Mouse (Mus musculus): ENCODE measurements around the gene Siah3. TPM values are rescaled to one million over a fixed set of nuclear protein-coding genes. Genes with fewer than 3 reads are reported as not detected.

Gene Siah3
- polyA plus RNA-seq, 1 experiment: not detected

DNA sequence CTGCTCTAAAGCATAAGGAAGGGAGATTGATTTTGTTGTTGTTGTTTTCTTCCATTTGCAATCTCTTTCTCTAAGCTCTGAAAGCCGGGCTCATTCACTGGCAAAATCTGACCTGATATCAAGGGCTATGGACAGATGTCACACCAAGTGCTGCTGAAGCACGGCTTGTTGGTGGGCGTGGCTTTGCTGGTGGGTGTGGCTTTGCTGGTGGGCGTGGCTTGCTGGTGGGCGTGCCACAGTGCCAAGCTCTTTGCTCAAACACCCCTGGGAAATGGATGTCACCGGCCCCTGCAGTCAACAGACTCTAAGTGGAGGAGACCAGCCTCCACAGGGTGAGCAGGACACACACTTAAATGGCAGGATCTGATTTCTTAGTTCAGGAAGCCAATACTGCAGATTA, 35.0 kb upstream of the Siah3 start:
- no peak overlapping the region for H3K4me3 ChIP-seq
- H3K27me3 ChIP-seq (ENCODE audit: control insufficient read depth, insufficient read depth, insufficient read length): peaks cover 13% of the 10 kb centered on the region
- H3K79me2 ChIP-seq (ENCODE audit: control insufficient read depth, insufficient read depth): no peaks in the 10 kb centered on the region
- no peaks in the 10 kb centered on the region for H3K36me3 ChIP-seq (ENCODE audit: control insufficient read depth, insufficient read depth)
- H3ac ChIP-seq (ENCODE audit: control insufficient read depth, insufficient read length): no peak overlapping the region
- TF ChIP-seq SRF (IDR thresholded peaks at IDR 0.05; ENCODE audit: control insufficient read depth, insufficient read length, low read depth): no peak
- TF ChIP-seq POLR2A (IDR thresholded peaks at IDR 0.05; ENCODE audit: insufficient read length, low read depth): no peak
- no peak for TF ChIP-seq TCF3 (IDR thresholded peaks at IDR 0.05; ENCODE audit: insufficient read length, low read depth)
- no peak for TF ChIP-seq CEBPB (IDR thresholded peaks at IDR 0.05; ENCODE audit: insufficient read depth, poor library complexity, severe bottlenecking)
- TF ChIP-seq POLR2AphosphoS2 (IDR thresholded peaks at IDR 0.05; ENCODE audit: insufficient read length, low read depth): no peak
- no peak for TF ChIP-seq MYOD1 (IDR thresholded peaks at IDR 0.05; ENCODE audit: control insufficient read depth in 1 of 3, insufficient read length in 2 of 3, low read depth in 2 of 3)
- TF ChIP-seq E2F4 (IDR thresholded peaks at IDR 0.05; ENCODE audit: insufficient read depth): no peak
- TF ChIP-seq MAX (IDR thresholded peaks at IDR 0.05; ENCODE audit: low read depth): no peak
- TF ChIP-seq USF1 (IDR thresholded peaks at IDR 0.05; ENCODE audit: low read depth): no peak
- no peak for TF ChIP-seq MYOG (IDR thresholded peaks at IDR 0.05; ENCODE audit: control insufficient read depth in 1 of 3, insufficient read depth in 1 of 3, insufficient read length in 2 of 3, low read depth in 2 of 3)
- TF ChIP-seq REST (IDR thresholded peaks at IDR 0.05; ENCODE audit: insufficient read depth, insufficient read length): no peak
- TF ChIP-seq TCF12 (IDR thresholded peaks at IDR 0.05; ENCODE audit: insufficient read depth, poor library complexity, severe bottlenecking): no peak
- H3K4me2 ChIP-seq (ENCODE audit: low read depth): no peak overlapping the region

DNA sequence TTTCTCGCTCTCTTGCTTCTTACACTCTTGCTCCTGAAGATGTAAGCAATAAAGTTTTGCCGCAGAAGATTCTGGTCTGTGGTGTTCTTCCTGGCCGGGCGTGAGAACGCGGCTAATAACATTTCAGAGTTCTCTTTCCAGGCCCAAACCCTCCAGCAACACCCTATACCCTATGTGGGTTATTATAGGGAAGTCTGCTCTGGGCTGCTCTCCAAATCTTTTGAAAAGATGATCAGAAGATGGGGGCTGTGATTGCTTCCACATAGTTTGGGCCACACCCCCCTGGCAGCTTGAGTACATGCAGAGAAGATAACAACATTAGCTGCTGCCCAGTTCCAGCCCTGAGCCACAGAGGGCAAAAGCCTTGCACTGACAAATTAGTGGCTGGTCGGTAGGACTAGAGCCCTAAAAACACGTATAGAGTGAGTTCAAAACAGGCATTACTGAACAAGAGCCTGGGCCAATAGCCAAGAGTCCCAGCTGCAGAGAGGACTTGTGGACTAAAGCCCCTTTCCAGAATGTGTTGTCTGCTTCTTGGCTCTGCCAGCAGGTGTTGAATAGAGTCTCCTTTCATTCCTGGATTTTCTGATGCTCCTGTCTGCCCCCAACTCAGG, 24.5 kb upstream of the Siah3 start:
- no peak overlapping the region for H3K4me3 ChIP-seq
- no peak overlapping the region for H3K4me2 ChIP-seq (ENCODE audit: low read depth)
- H3K79me2 ChIP-seq (ENCODE audit: control insufficient read depth, insufficient read depth): no peaks in the 10 kb centered on the region
- no peak overlapping the region for H3ac ChIP-seq (ENCODE audit: control insufficient read depth, insufficient read length)
- no peaks in the 10 kb centered on the region for H3K27me3 ChIP-seq (ENCODE audit: control insufficient read depth, insufficient read depth, insufficient read length)
- no peaks in the 10 kb centered on the region for H3K36me3 ChIP-seq (ENCODE audit: control insufficient read depth, insufficient read depth)
- no peak for TF ChIP-seq MYOG (IDR thresholded peaks at IDR 0.05; ENCODE audit: control insufficient read depth in 1 of 3, insufficient read depth in 1 of 3, insufficient read length in 2 of 3, low read depth in 2 of 3)
- TF ChIP-seq E2F4 (IDR thresholded peaks at IDR 0.05; ENCODE audit: insufficient read depth): no peak
- TF ChIP-seq TCF3 (IDR thresholded peaks at IDR 0.05; ENCODE audit: insufficient read length, low read depth): no peak
- TF ChIP-seq POLR2A (IDR thresholded peaks at IDR 0.05; ENCODE audit: insufficient read length, low read depth): no peak
- TF ChIP-seq TCF12 (IDR thresholded peaks at IDR 0.05; ENCODE audit: insufficient read depth, poor library complexity, severe bottlenecking): no peak
- no peak for TF ChIP-seq CEBPB (IDR thresholded peaks at IDR 0.05; ENCODE audit: insufficient read depth, poor library complexity, severe bottlenecking)

DNA sequence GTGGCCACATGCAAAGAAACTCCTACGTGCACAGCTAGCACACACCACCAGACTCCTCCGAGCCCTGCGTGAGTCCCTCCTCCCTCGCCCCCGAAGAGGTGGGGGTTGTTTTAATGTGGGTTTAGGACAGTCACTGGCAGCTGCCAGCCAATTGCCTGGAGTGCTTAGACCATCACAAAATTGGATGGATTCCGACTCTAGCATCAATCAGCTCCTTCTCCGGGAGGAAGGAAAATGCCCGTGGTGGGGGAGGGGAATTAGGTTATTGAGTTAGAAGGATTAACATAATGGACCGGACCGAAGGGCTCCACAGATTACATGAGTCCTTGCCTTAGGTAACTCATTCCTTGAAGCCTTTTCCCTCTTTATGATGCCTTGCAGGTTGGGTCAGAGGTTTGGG, 22.9 kb upstream of the Siah3 start:
- Histone ChIP-seq H3K4me3 (no peak overlapping the region), H3K79me2 (ENCODE audit: control insufficient read depth, insufficient read depth) (no peaks in the 10 kb centered on the region), H3K36me3 (ENCODE audit: control insufficient read depth, insufficient read depth) (no peaks in the 10 kb centered on the region), H3K27me3 (ENCODE audit: control insufficient read depth, insufficient read depth, insufficient read length) (no peaks in the 10 kb centered on the region), H3ac (ENCODE audit: control insufficient read depth, insufficient read length) (no peak overlapping the region), H3K4me2 (ENCODE audit: low read depth) (no peak overlapping the region)
- no peak for TF ChIP-seq POLR2A (IDR thresholded peaks at IDR 0.05; ENCODE audit: insufficient read length, low read depth)
- no peak for TF ChIP-seq TCF12 (IDR thresholded peaks at IDR 0.05; ENCODE audit: insufficient read depth, poor library complexity, severe bottlenecking)
- TF ChIP-seq POLR2AphosphoS2 (IDR thresholded peaks at IDR 0.05; ENCODE audit: insufficient read length, low read depth): no peak
- no peak for TF ChIP-seq SRF (IDR thresholded peaks at IDR 0.05; ENCODE audit: control insufficient read depth, insufficient read length, low read depth)
- TF ChIP-seq MAX (IDR thresholded peaks at IDR 0.05; ENCODE audit: low read depth): no peak
- TF ChIP-seq CEBPB (IDR thresholded peaks at IDR 0.05; ENCODE audit: insufficient read depth, poor library complexity, severe bottlenecking): no peak
- no peak for TF ChIP-seq MYOG (IDR thresholded peaks at IDR 0.05; ENCODE audit: control insufficient read depth in 1 of 3, insufficient read depth in 1 of 3, insufficient read length in 2 of 3, low read depth in 2 of 3)
- no peak for TF ChIP-seq E2F4 (IDR thresholded peaks at IDR 0.05; ENCODE audit: insufficient read depth)
- no peak for TF ChIP-seq MYOD1 (IDR thresholded peaks at IDR 0.05; ENCODE audit: control insufficient read depth in 1 of 3, insufficient read length in 2 of 3, low read depth in 2 of 3)
- TF ChIP-seq TCF3 (IDR thresholded peaks at IDR 0.05; ENCODE audit: insufficient read length, low read depth): no peak
- no peak for TF ChIP-seq REST (IDR thresholded peaks at IDR 0.05; ENCODE audit: insufficient read depth, insufficient read length)
- TF ChIP-seq USF1 (IDR thresholded peaks at IDR 0.05; ENCODE audit: low read depth): no peak

DNA sequence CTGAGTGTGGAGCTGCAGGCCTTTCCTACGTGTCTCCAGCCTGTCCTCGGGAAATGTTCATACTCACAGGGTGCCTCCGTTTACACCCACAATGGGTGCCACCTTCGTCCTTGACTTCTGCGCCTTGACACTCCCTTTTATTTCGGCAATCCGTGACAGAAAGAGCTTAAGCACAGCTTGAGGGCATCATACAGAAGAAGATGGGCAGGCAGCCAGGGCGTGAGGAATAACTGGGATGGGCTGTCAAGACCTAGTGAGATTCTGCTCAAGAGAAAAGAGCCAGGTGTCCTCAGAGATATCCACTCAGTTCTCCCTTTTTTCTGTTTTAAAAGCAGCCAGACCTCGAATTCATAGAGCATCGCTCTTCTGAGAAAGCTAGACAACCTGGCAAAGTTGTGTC, 21.2 kb upstream of the Siah3 start:
- Histone ChIP-seq H3K79me2 (ENCODE audit: control insufficient read depth, insufficient read depth) (no peaks in the 10 kb centered on the region), H3K27me3 (ENCODE audit: control insufficient read depth, insufficient read depth, insufficient read length) (no peaks in the 10 kb centered on the region), H3K4me2 (ENCODE audit: low read depth) (no peak overlapping the region), H3K36me3 (ENCODE audit: control insufficient read depth, insufficient read depth) (no peaks in the 10 kb centered on the region), H3ac (ENCODE audit: control insufficient read depth, insufficient read length) (no peak overlapping the region), H3K4me3 (no peak overlapping the region)
- no peak for TF ChIP-seq POLR2AphosphoS2 (IDR thresholded peaks at IDR 0.05; ENCODE audit: insufficient read length, low read depth)

DNA sequence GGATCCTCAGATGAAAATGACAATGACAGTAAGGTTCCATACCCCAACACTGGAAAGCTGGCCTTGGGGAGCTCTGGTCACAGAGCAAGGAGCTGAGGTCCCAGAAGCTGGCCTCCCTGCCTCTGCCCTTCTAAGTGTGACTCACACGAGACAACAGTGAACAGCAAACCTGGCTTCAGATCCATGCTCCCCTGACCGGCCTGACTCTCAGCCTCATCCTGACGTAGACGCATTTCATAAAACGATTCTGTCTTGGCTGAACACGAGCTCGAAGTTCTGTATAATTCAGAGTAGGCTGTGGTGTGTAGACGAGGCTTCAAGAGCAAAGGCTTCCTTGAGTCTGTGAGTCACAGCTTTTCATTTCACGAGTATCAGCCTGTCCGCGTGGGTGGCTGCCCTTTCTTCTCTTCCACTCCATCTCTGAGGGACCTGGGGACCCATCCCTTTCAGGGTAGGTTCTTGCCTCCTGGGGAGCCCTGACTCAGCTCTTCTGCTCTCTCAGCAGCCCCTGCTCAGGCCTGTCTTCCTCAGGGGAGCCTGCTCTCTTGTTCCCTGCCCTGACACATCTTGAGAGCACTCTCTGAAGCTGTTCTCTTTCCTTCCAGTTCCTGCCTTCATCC, 11.2 kb upstream of the Siah3 start:
- no peaks in the 10 kb centered on the region for H3K27me3 ChIP-seq (ENCODE audit: control insufficient read depth, insufficient read depth, insufficient read length)
- no peaks in the 10 kb centered on the region for H3K36me3 ChIP-seq (ENCODE audit: control insufficient read depth, insufficient read depth)
- TF ChIP-seq E2F4 (IDR thresholded peaks at IDR 0.05; ENCODE audit: insufficient read depth): no peak
- no peak for TF ChIP-seq USF1 (IDR thresholded peaks at IDR 0.05; ENCODE audit: low read depth)
- no peak for TF ChIP-seq POLR2A (IDR thresholded peaks at IDR 0.05; ENCODE audit: insufficient read length, low read depth)
- TF ChIP-seq REST (IDR thresholded peaks at IDR 0.05; ENCODE audit: insufficient read depth, insufficient read length): no peak
- TF ChIP-seq TCF12 (IDR thresholded peaks at IDR 0.05; ENCODE audit: insufficient read depth, poor library complexity, severe bottlenecking): no peak
- no peak for TF ChIP-seq MAX (IDR thresholded peaks at IDR 0.05; ENCODE audit: low read depth)
- TF ChIP-seq MYOD1 (IDR thresholded peaks at IDR 0.05; ENCODE audit: control insufficient read depth in 1 of 3, insufficient read length in 2 of 3, low read depth in 2 of 3): no peak
- no peak for TF ChIP-seq POLR2AphosphoS2 (IDR thresholded peaks at IDR 0.05; ENCODE audit: insufficient read length, low read depth)
- no peak for TF ChIP-seq TCF3 (IDR thresholded peaks at IDR 0.05; ENCODE audit: insufficient read length, low read depth)
- no peak for TF ChIP-seq SRF (IDR thresholded peaks at IDR 0.05; ENCODE audit: control insufficient read depth, insufficient read length, low read depth)
- H3K79me2 ChIP-seq (ENCODE audit: control insufficient read depth, insufficient read depth): no peaks in the 10 kb centered on the region
- H3K4me3 ChIP-seq: no peak overlapping the region
- no peak overlapping the region for H3ac ChIP-seq (ENCODE audit: control insufficient read depth, insufficient read length)
- H3K4me2 ChIP-seq (ENCODE audit: low read depth): no peak overlapping the region

Measured in myocyte (in vitro differentiated cells).